Mouse (Mus musculus) hindbrain, embryonic 11.5 days (tissue): ENCODE results near the gene Ddx31. TPM values are rescaled to one million over a fixed set of nuclear protein-coding genes. Genes with fewer than 3 reads are reported as not detected.

ENCODE experiments used
- ATAC-seq: fragments of 200-750 bp; cut with Nextera tagmentation; 2 replicates; pipeline ENCODE4 v1.8.0; 2017; ENCODE audit warnings: mild to moderate bottlenecking, moderate TSS enrichment, moderate library complexity; ENCODE audit not compliant: low FRiP score
- DNase-seq: peaks from one replicate; pipeline ENCODE4 v3.0.0-alpha.2; 2015; ENCODE audit warnings: low spot score
- H3K27ac ChIP-seq: fragments of 300-500 bp; sonication (generic); 2 replicates; pipeline ENCODE4 v1.5.1; 2014; ENCODE audit warnings: mild to moderate bottlenecking, low read depth, low read length
- H3K27me3 ChIP-seq: fragments of 300-500 bp; sonication (generic); 2 replicates; pipeline ENCODE4 v1.6.1; 2014; ENCODE audit warnings: mild to moderate bottlenecking, low read length, moderate library complexity, mixed read lengths; ENCODE audit not compliant: control insufficient read depth, insufficient read depth
- H3K36me3 ChIP-seq: fragments of 300-500 bp; sonication (generic); 2 replicates; pipeline ENCODE4 v1.6.1; 2014; ENCODE audit warnings: mild to moderate bottlenecking, low read length, moderate library complexity, mixed read lengths; ENCODE audit not compliant: control insufficient read depth, insufficient read depth
- H3K4me1 ChIP-seq: fragments of 300-500 bp; sonication (generic); replicated peaks from 2 replicates; pipeline ENCODE4 v1.6.1; 2014; ENCODE audit warnings: low read length, mixed read lengths; ENCODE audit not compliant: control insufficient read depth, insufficient read depth
- H3K4me2 ChIP-seq: fragments of 300-500 bp; sonication (generic); replicated peaks from 2 replicates; pipeline ENCODE4 v1.6.1; 2014; ENCODE audit warnings: mild to moderate bottlenecking, low read depth, low read length
- H3K4me3 ChIP-seq: fragments of 300-500 bp; sonication (generic); 2 replicates; pipeline ENCODE4 v1.5.1; 2014; ENCODE audit warnings: low read depth, low read length
- H3K9ac ChIP-seq: fragments of 300-500 bp; sonication (generic); 2 replicates; pipeline ENCODE4 v1.6.1; 2014; ENCODE audit warnings: low read depth, low read length
- H3K9me3 ChIP-seq: fragments of 300-500 bp; sonication (generic); 2 replicates; pipeline ENCODE4 v1.6.1; 2016; ENCODE audit warnings: low read length; ENCODE audit not compliant: control insufficient read depth
- WGBS: fragments of 180-500 bp; shearing (Covaris S2); extraction: QIAGEN DNeasy Blood & Tissue Kit; methylation state at CpG from one replicate; pipeline ENCODE4 v1.1.7; 2014; 5-methylcytosine and 5-hydroxymethylcytosine counted together
- polyA plus RNA-seq: library from polyadenylated mRNA; unstranded; fragments of >200 nt; fragmentation: Nextera tagmentation; extraction: Ambion mirVana; gene quantifications from 2 replicates; pipeline ENCODE4 v1.2.1, GENCODE M21; 2014

The Ddx31 gene
- polyA plus RNA-seq, 1 experiment from 2014 or later, result 18.5 TPM

- no peak for ATAC-seq
- no peak overlapping the region for H3K9ac ChIP-seq
- no peaks in the 10 kb centered on the region for H3K36me3 ChIP-seq
- H3K4me2 ChIP-seq, result no peak overlapping the region
- WGBS, result 0% methylated on average over 4 of the region's 4 CpGs
- H3K4me1 ChIP-seq, result peaks cover 15% of the 10 kb centered on the region
- no peak for DNase-seq
- H3K9me3 ChIP-seq, result no peaks in the 10 kb centered on the region
- no peak overlapping the region for H3K27ac ChIP-seq
- no peak overlapping the region for H3K4me3 ChIP-seq
- H3K27me3 ChIP-seq, result peaks cover 85% of the 10 kb centered on the region
Observed at GRCm38 (mm10) chr2:28919001-28919400, 78.8 kb downstream of the Ddx31 start.

- H3K9me3 ChIP-seq, result no peaks in the 10 kb centered on the region
- no peaks in the 10 kb centered on the region; the same call in 1 of the 2 replicates for H3K4me1 ChIP-seq
- no peaks in the 10 kb centered on the region for H3K36me3 ChIP-seq
- ATAC-seq, result peak; percentile 60; the same call in 1 of the 2 replicates
- WGBS, result 3% methylated on average over 4 of the region's 4 CpGs
- H3K4me2 ChIP-seq, result no peak overlapping the region
- H3K4me3 ChIP-seq, result no peak overlapping the region
- peak; percentile 84 for DNase-seq
- no peak overlapping the region for H3K9ac ChIP-seq
- no peak overlapping the region for H3K27ac ChIP-seq
- H3K27me3 ChIP-seq, result peaks cover 56% of the 10 kb centered on the region
Observed at GRCm38 (mm10) chr2:28923912-28924311, 83.7 kb downstream of the Ddx31 start.

DNA sequence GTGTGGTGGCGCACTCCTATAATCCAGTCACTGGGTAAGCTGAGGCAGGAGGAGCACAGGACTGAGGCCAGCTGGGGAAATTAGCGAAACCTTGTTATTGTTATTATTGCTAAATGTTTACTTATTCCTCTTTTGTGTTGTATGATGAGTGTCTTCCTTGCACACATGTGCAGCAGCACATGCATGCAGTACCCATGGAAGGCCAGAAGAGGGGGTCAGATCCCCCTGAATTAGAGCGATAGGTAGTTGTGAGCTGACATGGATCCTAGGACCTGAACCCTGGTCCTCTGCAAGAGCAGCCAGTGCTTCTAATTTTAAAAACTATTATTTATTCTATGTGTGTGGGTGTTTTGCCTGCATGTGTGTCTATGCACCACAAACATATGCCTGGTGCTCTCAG lies 90.4 kb downstream of the Ddx31 start:
- Histone ChIP-seq H3K4me2 (no peak overlapping the region), H3K9me3 (no peaks in the 10 kb centered on the region), H3K4me1 (no peaks in the 10 kb centered on the region), H3K9ac (no peak overlapping the region), H3K36me3 (no peaks in the 10 kb centered on the region), H3K27me3 (peaks cover 12% of the 10 kb centered on the region), H3K27ac (no peak overlapping the region), H3K4me3 (no peak overlapping the region)
- WGBS, result 92% methylated on average over 3 of the region's 3 CpGs
- DNase-seq (no peak), ATAC-seq (no peak)

DNA sequence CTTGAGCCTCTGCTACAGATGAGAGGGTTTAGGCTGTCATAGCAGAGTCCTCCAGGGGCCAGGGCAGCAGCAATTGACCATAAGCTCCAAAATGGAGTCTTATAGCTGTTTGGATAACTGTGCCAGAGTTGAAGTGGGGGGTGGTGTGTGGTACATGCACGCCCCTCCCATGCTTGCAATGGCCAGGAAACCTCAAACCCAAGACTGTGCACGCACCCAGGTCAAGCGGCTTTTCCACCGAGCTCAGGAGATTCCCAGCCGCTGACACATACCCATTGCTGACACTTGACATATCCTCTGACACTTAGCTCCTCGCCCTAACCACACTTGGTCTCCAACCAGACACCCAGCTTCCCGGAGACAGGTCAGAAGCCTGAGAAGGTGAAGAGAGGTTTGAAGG lies 98.8 kb downstream of the Ddx31 start:
- ATAC-seq, result no peak
- no peaks in the 10 kb centered on the region for H3K36me3 ChIP-seq
- H3K27me3 ChIP-seq, result peaks cover 7% of the 10 kb centered on the region; the same call in 1 of the 2 replicates
- no peaks in the 10 kb centered on the region for H3K4me1 ChIP-seq
- WGBS, result 78% methylated on average over 7 of the region's 7 CpGs
- no peak overlapping the region for H3K4me2 ChIP-seq
- H3K9me3 ChIP-seq, result no peaks in the 10 kb centered on the region
- H3K4me3 ChIP-seq, result no peak overlapping the region
- H3K9ac ChIP-seq, result no peak overlapping the region
- H3K27ac ChIP-seq, result no peak overlapping the region
- no peak for DNase-seq

- no peak overlapping the region for H3K9ac ChIP-seq
- ATAC-seq, result no peak
- H3K27me3 ChIP-seq, result peaks cover 12% of the 10 kb centered on the region
- H3K36me3 ChIP-seq, result no peaks in the 10 kb centered on the region
- H3K4me1 ChIP-seq, result peaks cover 10% of the 10 kb centered on the region
- DNase-seq, result peak; percentile 50
- H3K9me3 ChIP-seq, result no peaks in the 10 kb centered on the region
- H3K4me2 ChIP-seq, result no peak overlapping the region; the same call in 1 of the 2 replicates
- 34% methylated on average over 30 of the region's 30 CpGs for WGBS
- H3K4me3 ChIP-seq, result no peak overlapping the region
- no peak overlapping the region for H3K27ac ChIP-seq
Observed at GRCm38 (mm10) chr2:28943666-28944516, 103.7 kb downstream of the Ddx31 start.

GRCm38 (mm10) chr2:28945388-28945787 lies 105.2 kb downstream of the Ddx31 start:
- no peak overlapping the region for H3K27ac ChIP-seq
- no peak overlapping the region for H3K9ac ChIP-seq
- ATAC-seq (no peak), DNase-seq (peak; percentile 46)
- H3K4me2 ChIP-seq, result no peak overlapping the region
- H3K4me1 ChIP-seq, result peaks cover 10% of the 10 kb centered on the region
- H3K36me3 ChIP-seq, result no peaks in the 10 kb centered on the region
- H3K4me3 ChIP-seq, result no peak overlapping the region
- 52% methylated on average over 6 of the region's 6 CpGs for WGBS
- H3K27me3 ChIP-seq, result peaks cover 12% of the 10 kb centered on the region
- H3K9me3 ChIP-seq, result no peaks in the 10 kb centered on the region

GRCm38 (mm10) chr2:28946312-28946711 lies 106.1 kb downstream of the Ddx31 start:
- Histone ChIP-seq H3K4me2 (no peak overlapping the region), H3K9ac (no peak overlapping the region), H3K4me1 (peaks cover 10% of the 10 kb centered on the region), H3K4me3 (no peak overlapping the region), H3K27ac (no peak overlapping the region), H3K36me3 (no peaks in the 10 kb centered on the region), H3K9me3 (no peaks in the 10 kb centered on the region), H3K27me3 (peaks cover 7% of the 10 kb centered on the region; the same call in 1 of the 2 replicates)
- DNase-seq (no peak), ATAC-seq (no peak)
- WGBS, result 74% methylated on average over 3 of the region's 3 CpGs

DNA sequence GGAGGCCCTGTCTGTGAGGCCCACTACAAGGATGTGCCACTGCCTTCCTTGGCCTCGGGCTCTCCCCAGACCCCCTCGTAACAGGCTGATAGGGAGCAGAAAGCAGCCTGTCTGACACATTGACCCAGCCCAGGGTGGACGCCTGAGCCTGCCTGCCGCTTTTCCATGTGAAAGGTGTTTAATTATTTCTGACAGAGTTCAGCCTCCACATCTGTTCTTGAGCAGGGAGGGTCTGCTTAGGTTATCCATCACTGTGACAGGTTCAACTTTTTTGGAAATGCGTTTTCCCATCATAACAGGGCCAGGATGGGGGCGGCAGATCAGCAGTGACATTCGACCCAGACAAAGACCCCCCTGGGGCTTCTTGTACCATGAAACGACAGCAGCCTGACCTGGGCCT lies 112.8 kb downstream of the Ddx31 start:
- ATAC-seq (no peak), DNase-seq (peak; percentile 25)
- 0 out of 2 replicates have a peak, but pooled peaks cover 2% of the 10 kb centered on the region for H3K36me3 ChIP-seq
- no peak overlapping the region for H3K27ac ChIP-seq
- H3K9ac ChIP-seq, result no peak overlapping the region
- H3K4me1 ChIP-seq, result peaks cover 4% of the 10 kb centered on the region; the same call in 1 of the 2 replicates
- H3K9me3 ChIP-seq, result no peaks in the 10 kb centered on the region
- H3K27me3 ChIP-seq, result peaks cover 3% of the 10 kb centered on the region; the same call in 1 of the 2 replicates
- no peak overlapping the region for H3K4me3 ChIP-seq
- no peak overlapping the region for H3K4me2 ChIP-seq
- 30% methylated on average over 8 of the region's 8 CpGs for whole genome bisulfite sequencing

DNA sequence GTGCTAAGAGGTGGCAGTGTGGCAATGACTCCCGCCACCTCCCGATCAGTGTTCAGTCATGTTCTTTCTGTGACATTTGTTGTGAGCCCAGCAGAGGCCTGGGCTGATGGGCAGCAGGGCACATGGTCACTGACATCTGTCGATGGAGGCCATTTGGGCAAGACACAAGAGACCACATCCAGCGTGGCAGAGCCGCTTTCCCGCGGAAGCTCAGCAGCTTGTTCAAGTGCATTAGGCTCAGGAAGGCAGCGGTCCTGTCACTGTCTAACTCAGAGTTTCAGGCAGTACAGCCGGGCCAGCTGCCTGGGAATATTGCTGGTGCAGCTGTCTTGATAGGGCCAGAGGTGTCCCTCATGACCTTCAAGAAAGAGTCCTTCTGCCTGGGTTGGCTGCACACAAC lies 114.4 kb downstream of the Ddx31 start:
- Histone ChIP-seq H3K36me3 (0 out of 2 replicates have a peak, but pooled peaks cover 2% of the 10 kb centered on the region), H3K9me3 (no peaks in the 10 kb centered on the region), H3K4me1 (peaks cover 4% of the 10 kb centered on the region; the same call in 1 of the 2 replicates), H3K27me3 (no peaks in the 10 kb centered on the region; the same call in 1 of the 2 replicates), H3K9ac (no peak overlapping the region), H3K27ac (no peak overlapping the region), H3K4me2 (no peak overlapping the region), H3K4me3 (no peak overlapping the region)
- 65% methylated on average over 9 of the region's 9 CpGs for WGBS
- ATAC-seq (no peak), DNase-seq (peak; percentile 30)
